Comparison of ENCODE assay signal across 9 mouse cellular contexts in the genomic region with DNA sequence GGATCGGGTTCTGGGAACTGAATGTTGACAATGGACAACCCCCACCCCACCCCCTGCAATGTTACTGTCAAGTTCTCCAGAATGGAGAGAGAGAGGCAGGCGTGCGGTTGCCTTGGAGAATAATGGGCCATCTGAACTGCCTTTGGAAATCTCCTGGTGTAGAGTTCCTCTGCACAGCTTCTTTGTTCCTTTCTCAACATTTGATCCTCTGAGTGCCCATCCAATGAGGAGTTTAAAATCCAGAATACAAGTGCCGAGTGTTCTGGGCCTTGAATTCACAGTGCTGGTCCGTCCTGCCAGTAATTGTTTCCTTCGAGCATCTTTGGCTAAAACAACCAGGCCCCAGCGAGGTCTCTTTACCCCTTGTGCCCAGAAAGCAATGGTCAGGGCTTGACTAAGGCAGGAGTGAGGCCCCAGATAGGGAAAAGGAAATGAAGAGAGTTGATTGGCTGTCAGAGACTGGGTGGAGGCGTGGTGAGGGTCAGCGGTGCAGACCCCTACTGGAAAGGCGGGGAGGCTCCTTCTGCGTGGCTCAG. TPM values are rescaled to one million over a fixed set of nuclear protein-coding genes. Genes with fewer than 3 reads are reported as not detected.
DNase-seq lines count a peak whose midpoint lies in the region; ATAC-seq lines count a peak whose summit lies in the region.
"Had no signal": no experiment of that assay in that cellular context is flagged by ENCODE, and none has a peak within 500 bp of the region (broad histone marks: within the 10 kb centered on the region; RNA-seq: fewer than 3 reads in every experiment).

No protein-coding gene starts in this region.

- H3K27ac ChIP-seq in kidney, embryonic 16.5 days (ENCODE audit: low read length) = 0 out of 2 replicates have a peak overlapping the region, but pooled peaks have one; percentile 41
- peak overlapping the region; percentile 67; the same call in 1 of the 2 replicates for H3K27ac ChIP-seq in midbrain, embryonic 15.5 days
- H3K27ac ChIP-seq: stomach, embryonic 15.5 days had no signal

- no peak overlapping the region for H3K9ac ChIP-seq in kidney, embryonic 16.5 days (replicated peaks; ENCODE audit: low read length)
- no peak overlapping the region for H3K9ac ChIP-seq in midbrain, embryonic 15.5 days
- H3K9ac ChIP-seq: stomach, embryonic 15.5 days had no signal

- no peak for DNase-seq in kidney, adult 11 months
- DNase-seq in embryo, embryonic 9.5 days (ENCODE audit: extremely low spot score) = peak; percentile 38
- peak; percentile 31 to 43 for DNase-seq in layer of hippocampus, adult 8-10 months (ENCODE audit: low spot score in 2 of 2)
- no peak for DNase-seq in heart, postnatal 36 days
- no peak for DNase-seq in adrenal gland, postnatal 25 days
- DNase-seq in c-Kit-positive CD71-positive TER-119-positive erythroid progenitor cells, embryonic 14.5 days (ENCODE audit: low spot score) = no peak

- H3K4me1 ChIP-seq in kidney, embryonic 16.5 days (ENCODE audit: insufficient read depth, low read length) = peaks cover 37% of the 10 kb centered on the region
- peaks cover 24% of the 10 kb centered on the region; the same call in 1 of the 2 replicates for H3K4me1 ChIP-seq in midbrain, embryonic 15.5 days
- H3K4me1 ChIP-seq: stomach, embryonic 15.5 days had no signal

- 0 out of 2 replicates have a peak, but pooled peaks have one; percentile 18 for ATAC-seq in kidney, embryonic 16.5 days (ENCODE audit: low FRiP score, low TSS enrichment)
- peak; percentile 76 for ATAC-seq in midbrain, embryonic 15.5 days (replicated peaks)

- no peak overlapping the region for H3K4me2 ChIP-seq in kidney, embryonic 16.5 days (replicated peaks; ENCODE audit: low read depth, low read length)
- H3K4me2 ChIP-seq in midbrain, embryonic 15.5 days = no peak overlapping the region
- H3K4me2 ChIP-seq: stomach, embryonic 15.5 days had no signal

- no peaks in the 10 kb centered on the region for H3K36me3 ChIP-seq in kidney, embryonic 16.5 days (ENCODE audit: insufficient read depth, low read length)
- H3K36me3 ChIP-seq in midbrain, embryonic 15.5 days (replicated peaks) = no peaks in the 10 kb centered on the region
- H3K36me3 ChIP-seq: stomach, embryonic 15.5 days had no signal

- intact Hi-C loops in heart, postnatal 36 days (cut with DNase I) = no loop called here

- H3K4me3 ChIP-seq in kidney, embryonic 16.5 days (ENCODE audit: low read length) = no peak overlapping the region
- H3K4me3 ChIP-seq in midbrain, embryonic 15.5 days = no peak overlapping the region
- H3K4me3 ChIP-seq: stomach, embryonic 15.5 days had no signal

- H3K9me3 ChIP-seq in kidney, embryonic 16.5 days (ENCODE audit: low read length) = no peaks in the 10 kb centered on the region
- H3K9me3 ChIP-seq in midbrain, embryonic 15.5 days = no peaks in the 10 kb centered on the region
- H3K9me3 ChIP-seq: stomach, embryonic 15.5 days had no signal

- no peaks in the 10 kb centered on the region for H3K27me3 ChIP-seq in kidney, embryonic 16.5 days (ENCODE audit: insufficient read depth, low read length)
- no peaks in the 10 kb centered on the region for H3K27me3 ChIP-seq in midbrain, embryonic 15.5 days (replicated peaks)
- H3K27me3 ChIP-seq: stomach, embryonic 15.5 days had no signal

- WGBS in kidney, embryonic 16.5 days = 51% methylated on average over 11 of the region's 11 CpGs
- WGBS in midbrain, embryonic 15.5 days = 22% methylated on average over 11 of the region's 11 CpGs

RNA-seq across cellular contexts. Expression of a gene that starts 4.0 kb away (rescaled TPM):
- 20.1 and 20.6 TPM in 2 replicates for polyA plus RNA-seq in kidney, embryonic 16.5 days (2015; fragmentation: Nextera tagmentation; extraction: Ambion mirVana)
- 10 to 100 TPM; 47.2 to 72.0 (median 60.2) TPM for total RNA-seq in layer of hippocampus, adult 8-10 months (2022)
- polyA plus RNA-seq in midbrain, embryonic 15.5 days (2015; fragmentation: Nextera tagmentation; extraction: Ambion mirVana) = 24.6 and 25.8 TPM in 2 replicates
- 100 to 1,000 TPM; 210 to 250 TPM for total RNA-seq in heart, postnatal 36 days (2021)
- 573 and 601 TPM in 2 replicates for total RNA-seq in adrenal gland, postnatal 25 days (2021)

RNA-seq across cellular contexts. Expression of a gene that starts 57.5 kb away (rescaled TPM):
- polyA plus RNA-seq in kidney, embryonic 16.5 days (2015; fragmentation: Nextera tagmentation; extraction: Ambion mirVana) = not detected in 2 replicates
- total RNA-seq in layer of hippocampus, adult 8-10 months (2022) = under 1 TPM in 1 of 4 experiments, not detected in 3; 0.16 TPM
- 0.22 and 0.46 TPM in 2 replicates for polyA plus RNA-seq in midbrain, embryonic 15.5 days (2015; fragmentation: Nextera tagmentation; extraction: Ambion mirVana)
- under 1 TPM; 0.19 to 0.33 TPM for total RNA-seq in heart, postnatal 36 days (2021)
- total RNA-seq in adrenal gland, postnatal 25 days (2021) = 0.67 and 1.2 TPM in 2 replicates
- polyA plus RNA-seq: stomach, embryonic 15.5 days had no signal

Comparison
In these comparisons a context has a peak if more than half of its experiments do, and no peak if none do; other contexts are left out.
1. DNase-seq: peak in embryo, embryonic 9.5 days (single experiment) and layer of hippocampus, adult 8-10 months (2 of 2); none in kidney, adult 11 months (single experiment), heart, postnatal 36 days (0 of 2), adrenal gland, postnatal 25 days (single experiment) and c-Kit-positive CD71-positive TER-119-positive erythroid progenitor cells, embryonic 14.5 days (single experiment).